Mouse (Mus musculus) gonadal fat pad, adult 2 months (tissue): ENCODE measurements around the gene Hspbp1. TPM values are rescaled to one million over a fixed set of nuclear protein-coding genes. Genes with fewer than 3 reads are reported as not detected.
A peak's percentile ranks its signal among the peaks of the same experiment; 100 is the strongest.

Experiments used
- DNase-seq: peaks from one replicate; pipeline ENCODE4 v3.0.0-alpha.2; 2012; ENCODE audit warnings: low read depth
- polyA plus RNA-seq: library from polyadenylated mRNA; depleted of rRNA; stranded (reverse); fragments of >200 nt; gene quantifications from 2 replicates; pipeline ENCODE4 v1.2.3, GENCODE M21; 2012; rRNA removed

The Hspbp1 gene
- polyA plus RNA-seq: 28.9 and 31.8 TPM in 2 replicates

GRCm38 (mm10) chr7:4684632-4685417 is at the start of gene Hspbp1:
Gene Hspbp1, minus strand, starts transcription at chr7:4685068.
- DNase-seq: peak; percentile 96

DNA sequence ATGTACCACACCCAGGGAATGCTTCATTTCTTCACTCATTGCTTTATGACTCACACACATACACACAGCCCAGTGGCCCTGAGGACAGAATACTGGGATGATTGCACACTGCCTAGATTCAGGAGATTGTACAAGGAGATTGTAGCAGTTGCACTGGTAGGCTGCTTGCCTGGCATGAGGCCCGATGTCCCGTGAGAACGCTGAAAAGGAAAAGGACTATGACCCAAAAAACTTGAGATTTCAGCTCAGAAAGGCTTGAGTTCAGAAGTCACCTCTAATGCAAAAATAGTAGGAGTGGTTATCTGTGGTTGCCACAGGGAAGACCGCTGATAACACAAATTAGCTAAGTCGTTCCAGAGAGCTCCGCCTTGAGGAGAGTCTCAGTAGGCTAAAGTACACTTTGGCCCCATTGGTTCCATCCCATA is 48.1 kb upstream of the Hspbp1 start:
- DNase-seq: no peak

GRCm38 (mm10) chr7:4731090-4731489 is 46.2 kb upstream of the Hspbp1 start:
- no peak for DNase-seq

- DNase-seq: no peak
These were observed 40.3 kb upstream of the Hspbp1 start, which contains the start of gene Tmem150b for GRCm38 (mm10) chr7:4725169-4725568. Gene Tmem150b, minus strand, starts transcription at chr7:4725249.

- DNase-seq: no peak
These were observed 39.5 kb upstream of the Hspbp1 start for GRCm38 (mm10) chr7:4724359-4724758.

GRCm38 (mm10) chr7:4723508-4723907 is 38.6 kb upstream of the Hspbp1 start:
- no peak for DNase-seq

DNA sequence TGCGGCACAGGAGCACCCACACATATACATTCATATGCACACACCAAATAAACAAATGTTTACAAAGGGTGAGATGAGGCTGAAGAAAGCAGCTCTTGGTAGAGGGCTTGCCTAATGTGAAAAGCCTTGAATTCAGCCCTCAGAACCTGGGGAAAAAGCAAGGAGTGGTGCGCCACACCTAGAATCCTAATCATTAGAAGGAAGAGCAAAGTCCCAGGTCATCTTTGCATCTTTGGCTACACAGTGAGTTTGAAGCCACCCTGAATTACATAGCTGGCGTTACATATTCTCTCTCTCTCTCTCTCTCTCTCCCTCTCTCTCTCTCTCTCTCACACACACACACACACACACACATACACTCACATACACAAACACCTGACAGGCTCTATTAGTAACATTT is 34.4 kb upstream of the Hspbp1 start:
- no peak for DNase-seq

DNA sequence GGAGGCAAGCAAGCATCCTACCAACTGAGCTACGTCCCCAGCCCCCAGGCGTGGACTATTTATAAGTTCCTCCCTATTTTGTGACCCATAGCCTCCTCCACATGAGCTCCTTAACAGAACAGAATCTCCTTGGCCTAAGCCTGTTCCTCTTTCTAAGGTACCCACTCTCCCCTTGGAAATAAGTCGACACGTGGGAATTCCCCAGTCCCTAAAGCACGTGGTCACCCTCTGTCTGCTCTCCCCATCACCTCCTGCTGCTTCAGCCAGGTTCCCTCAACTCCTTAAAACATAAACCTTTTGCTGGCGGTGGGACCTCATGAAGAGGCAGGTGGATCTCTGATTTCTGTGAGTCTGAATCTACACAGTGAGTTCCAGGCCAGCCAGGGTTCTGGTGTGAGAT is 32.1 kb upstream of the Hspbp1 start:
- DNase-seq: no peak

DNA sequence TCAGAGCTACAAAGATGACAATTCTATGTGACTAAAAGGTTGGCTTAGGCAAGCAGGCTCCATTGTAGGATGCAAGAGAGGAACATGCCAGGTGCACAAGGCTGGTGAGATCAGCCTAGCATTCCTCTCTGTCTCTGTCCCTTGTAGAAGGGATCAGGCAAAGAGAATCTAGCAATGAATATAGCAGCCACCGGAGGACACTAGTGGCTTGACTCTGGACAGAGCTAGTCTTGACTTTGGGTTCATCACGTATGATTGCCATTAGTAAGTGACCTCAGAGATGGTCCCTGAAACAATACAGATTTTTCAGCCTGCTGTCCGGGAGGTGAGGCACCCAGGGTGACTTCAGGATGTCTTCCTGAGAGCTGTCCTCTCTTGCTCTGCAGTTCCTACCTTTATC is 27.7 kb upstream of the Hspbp1 start:
- no peak for DNase-seq

GRCm38 (mm10) chr7:4705098-4705497 is 20.2 kb upstream of the Hspbp1 start:
- DNase-seq: no peak

GRCm38 (mm10) chr7:4703195-4703594 is 18.3 kb upstream of the Hspbp1 start:
- DNase-seq: no peak

GRCm38 (mm10) chr7:4702334-4702733 is 17.5 kb upstream of the Hspbp1 start:
- DNase-seq: no peak

GRCm38 (mm10) chr7:4693004-4693403 is 8.1 kb upstream of the Hspbp1 start:
- no peak for DNase-seq

DNA sequence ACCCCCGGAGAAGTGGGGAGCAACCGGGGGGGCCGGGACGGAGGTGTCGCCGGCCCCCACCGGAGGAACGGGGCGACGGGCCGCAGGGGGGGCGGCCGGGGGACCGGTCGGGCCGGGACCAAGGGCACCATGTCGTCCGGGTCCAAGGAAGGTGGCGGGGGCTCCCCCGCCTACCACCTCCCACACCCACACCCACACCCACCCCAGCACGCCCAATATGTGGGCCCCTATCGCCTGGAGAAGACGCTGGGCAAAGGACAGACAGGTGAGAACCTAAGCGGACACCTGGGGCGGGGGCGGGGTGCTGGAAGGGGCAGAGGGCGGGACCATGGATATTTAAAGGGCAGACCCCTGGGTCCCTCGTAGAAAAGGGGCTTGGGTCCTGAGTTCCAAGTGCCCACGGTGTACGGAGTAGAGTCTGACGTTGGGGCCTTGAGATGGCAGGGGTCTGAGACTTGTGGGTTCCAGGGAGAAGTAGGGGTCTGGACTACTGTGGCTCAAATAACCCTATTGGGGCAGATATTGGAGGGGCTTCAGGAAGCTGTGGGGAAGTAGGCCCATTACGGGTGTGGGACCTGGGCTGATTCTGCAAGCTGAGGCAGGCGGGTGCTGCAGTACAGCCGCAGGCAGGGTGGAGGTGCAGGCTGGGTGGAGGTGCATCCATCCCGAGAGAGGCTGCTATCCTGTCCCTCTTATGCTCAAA is 6.2 kb upstream of the Hspbp1 start:
- DNase-seq: no peak

GRCm38 (mm10) chr7:4690387-4690786 is 5.5 kb upstream of the Hspbp1 start, which contains the start of gene Brsk1:
Gene Brsk1, plus strand, starts transcription at chr7:4690604.
- no peak for DNase-seq

DNA sequence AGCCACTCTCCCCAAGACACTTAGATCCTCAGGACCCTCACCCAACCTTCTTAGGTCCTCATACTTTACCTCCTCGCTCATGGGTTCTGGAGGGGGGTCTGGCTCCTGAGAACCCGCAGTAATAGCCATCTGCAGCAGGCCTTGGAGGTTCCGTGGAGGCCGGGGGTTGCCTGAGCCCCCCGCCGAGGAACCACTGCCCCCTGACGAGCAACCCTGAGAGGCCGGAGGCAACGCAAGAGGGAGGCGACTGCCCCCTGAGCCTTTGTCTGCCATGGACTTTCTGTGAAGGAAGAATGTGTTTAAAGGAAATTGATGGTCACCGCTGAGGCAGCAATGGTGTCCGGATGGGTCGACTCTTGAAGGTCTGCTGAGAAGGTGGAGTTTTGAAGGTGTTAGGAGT is 665 bp downstream of the Hspbp1 start:
- DNase-seq: no peak

DNA sequence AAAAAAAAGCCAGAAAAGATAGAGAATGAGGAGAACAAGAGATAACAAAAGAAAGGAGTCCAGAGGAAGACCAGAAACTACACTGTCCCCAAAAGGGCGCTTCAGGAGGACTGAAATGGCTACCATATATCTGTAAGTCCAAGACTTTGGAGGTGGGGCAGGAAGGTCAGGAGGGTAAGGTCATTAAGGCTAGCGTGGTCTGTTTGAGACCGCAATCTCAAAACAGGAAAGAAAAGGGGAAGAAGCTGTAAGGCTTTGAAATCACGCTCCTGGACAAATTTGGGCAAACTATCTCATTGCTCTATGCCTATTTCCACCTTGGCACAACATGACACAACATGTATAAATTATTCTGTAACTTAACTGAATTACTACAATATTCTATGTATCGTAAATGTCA is 1.6 kb downstream of the Hspbp1 start:
- DNase-seq: no peak

- no peak for DNase-seq
These were observed 9.7 kb downstream of the Hspbp1 start for GRCm38 (mm10) chr7:4675200-4675599.

DNA sequence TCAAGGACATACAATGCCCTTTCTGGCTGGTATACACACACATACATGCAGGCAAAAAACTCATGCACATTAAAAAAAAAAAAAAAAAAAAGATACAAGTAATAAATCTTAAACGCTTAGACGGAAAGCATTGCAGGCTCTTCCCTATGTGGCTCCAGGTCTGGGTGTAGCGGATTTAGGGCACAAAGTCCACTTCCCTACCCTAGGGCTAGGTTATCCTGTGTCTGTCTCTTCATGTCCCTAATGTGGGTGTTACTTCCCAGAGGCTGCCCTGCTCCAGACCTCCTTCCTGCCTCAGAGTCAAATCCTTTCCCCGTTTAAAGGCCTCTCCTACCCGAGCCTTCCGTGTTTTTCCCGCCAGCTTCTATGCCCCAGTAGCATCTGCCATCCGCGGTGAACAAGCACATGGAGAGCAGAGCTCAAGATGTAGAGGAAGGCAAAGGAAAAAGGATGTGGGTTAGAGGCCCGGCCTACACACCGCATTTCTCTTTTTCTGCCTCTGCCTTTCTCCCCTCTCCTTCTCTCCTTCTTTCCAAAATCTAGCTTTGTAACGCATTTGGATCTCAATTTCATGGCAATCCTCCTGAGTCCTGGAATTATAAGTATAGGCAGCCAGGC is 10.6 kb downstream of the Hspbp1 start:
- DNase-seq: no peak

- no peak for DNase-seq
These were observed 12.9 kb downstream of the Hspbp1 start for GRCm38 (mm10) chr7:4671956-4672355.

DNA sequence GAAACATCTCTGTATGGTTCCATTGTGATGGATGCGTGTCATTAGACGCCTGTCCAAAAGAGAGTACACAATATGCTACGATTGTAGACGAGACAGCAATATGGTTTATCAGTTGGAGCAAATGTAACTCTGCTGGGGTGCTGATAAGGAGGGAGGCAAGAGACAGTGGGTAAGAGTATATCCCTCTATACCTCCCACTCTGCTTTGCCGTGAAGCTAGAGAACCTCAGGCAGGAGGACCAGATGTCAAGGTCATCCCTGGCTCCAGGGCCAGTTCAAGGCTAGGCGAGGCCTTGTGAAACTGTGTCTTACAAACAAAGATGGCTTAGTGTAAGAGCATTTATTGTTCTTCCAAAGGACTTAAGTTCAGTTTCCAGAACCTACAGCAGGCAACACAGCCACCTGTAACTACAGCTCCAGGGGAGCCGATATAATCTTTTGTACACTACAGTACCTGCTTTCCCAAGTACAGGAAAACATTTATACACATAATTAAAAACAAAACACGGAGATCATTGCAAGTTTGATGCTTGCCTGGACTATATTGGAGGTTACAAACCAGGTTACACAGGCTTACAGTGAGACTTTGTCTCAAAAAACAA is 14.1 kb downstream of the Hspbp1 start:
- no peak for DNase-seq

GRCm38 (mm10) chr7:4669156-4669555 is 15.7 kb downstream of the Hspbp1 start:
- no peak for DNase-seq
